21 mouse cellular contexts compared by ENCODE assay signal in genomic region chr5:122855858-122856257, GRCm38 (mm10). TPM values are rescaled to one million over a fixed set of nuclear protein-coding genes. Genes with fewer than 3 reads are reported as not detected.
DNase-seq lines count a peak whose midpoint lies in the region; ATAC-seq and TF ChIP-seq lines count a peak whose summit lies in the region.
"Had no signal": no experiment of that assay in that cellular context is flagged by ENCODE, and none has a peak within 500 bp of the region (broad histone marks: within the 10 kb centered on the region; RNA-seq: fewer than 3 reads in every experiment).

No protein-coding gene starts in this region.

- no peak for DNase-seq in gastrocnemius, adult 2 months
- no peak for DNase-seq in gastrocnemius, postnatal 14 days
- DNase-seq in lung, postnatal 0 days (ENCODE audit: low spot score), result peak; percentile 35
- DNase-seq in lung, postnatal 36 days, result no peak
- DNase-seq in MEL (ENCODE audit: low read depth, low spot score), result peak; percentile 31
- DNase-seq in heart, embryonic 10.5 days (ENCODE audit: low spot score), result no peak
- DNase-seq: adrenal gland, postnatal 36 days; cerebellum, adult 11-12 months; cerebellum, postnatal 14 days; gastrocnemius, postnatal 10 days; kidney, adult 8-10 months; kidney, postnatal 36 days; left cerebral cortex, postnatal 4 days; lung, adult 18-20 months; right cerebral cortex, adult 18-20 months; thymus, adult 18-20 months had no signal

- WGBS in lung, postnatal 0 days, result 59% methylated on average over 3 of the region's 3 CpGs
- WGBS in heart, embryonic 10.5 days, result 78% methylated on average over 3 of the region's 3 CpGs

- H3K27ac ChIP-seq in gastrocnemius, adult 2 months, result no peak overlapping the region
- H3K27ac ChIP-seq in lung, postnatal 0 days (ENCODE audit: low read length), result no peak overlapping the region
- no peak overlapping the region for H3K27ac ChIP-seq in MEL (ENCODE audit: control insufficient read depth, low read depth, low read length)
- no peak overlapping the region for H3K27ac ChIP-seq in heart, embryonic 10.5 days
- H3K27ac ChIP-seq: forebrain, embryonic 12.5 days; midbrain, embryonic 10.5 days; neural tube, embryonic 12.5 days had no signal

- ATAC-seq in lung, postnatal 0 days, result no peak
- 0 out of 2 replicates have a peak, but pooled peaks have one; percentile 41 for ATAC-seq in neutrophil, adult 5-6 weeks (ENCODE audit: extremely low read depth, insufficient number of reproducible peaks, low FRiP score, poor library complexity, severe bottlenecking)
- no peak for ATAC-seq in megakaryocyte, adult 5-6 weeks (ENCODE audit: poor library complexity, severe bottlenecking)

- no peak overlapping the region for H3K4me2 ChIP-seq in lung, postnatal 0 days (replicated peaks; ENCODE audit: low read depth, low read length)
- H3K4me2 ChIP-seq: forebrain, embryonic 12.5 days; neural tube, embryonic 12.5 days had no signal

- peak; percentile 32; the same call in 1 of the 2 replicates for TF ChIP-seq CTCF in gastrocnemius, adult 2 months (IDR thresholded peaks at IDR 0.05)
- no peak for TF ChIP-seq CTCF in lung, postnatal 0 days (IDR thresholded peaks at IDR 0.05)
- peak in 1 of 3 experiments; percentile 43; a peak in 2 of 6 replicates for TF ChIP-seq CTCF in MEL (IDR thresholded peaks at IDR 0.05 in 2 of 3, conservative IDR thresholded peaks at IDR 0.05 in 1 of 3; ENCODE audit: control insufficient read depth in 1 of 3, insufficient read depth in 1 of 3, low read depth in 2 of 3, low read length in 3 of 3, poor library complexity in 1 of 3, severe bottlenecking in 1 of 3)

- peaks cover 7% of the 10 kb centered on the region for H3K79me2 ChIP-seq in MEL (ENCODE audit: control insufficient read depth, insufficient read depth, low read length, poor library complexity)

- no peaks in the 10 kb centered on the region for H3K9me3 ChIP-seq in lung, postnatal 0 days (ENCODE audit: low read length)
- no peaks in the 10 kb centered on the region for H3K9me3 ChIP-seq in MEL (replicated peaks; ENCODE audit: insufficient read depth, low read length)
- H3K9me3 ChIP-seq in heart, embryonic 10.5 days, result no peaks in the 10 kb centered on the region
- H3K9me3 ChIP-seq: forebrain, embryonic 12.5 days; midbrain, embryonic 10.5 days; neural tube, embryonic 12.5 days had no signal

- no peak for TF ChIP-seq EP300 in lung, postnatal 0 days (IDR thresholded peaks at IDR 0.05)
- no peak for TF ChIP-seq EP300 in MEL (IDR thresholded peaks at IDR 0.05; ENCODE audit: low read depth in 1 of 2, low read length in 2 of 2)

- TF ChIP-seq RAD21 in MEL (IDR thresholded peaks at IDR 0.05; ENCODE audit: low read depth, low read length), result peak; percentile 31

- H3K36me3 ChIP-seq in lung, postnatal 0 days (ENCODE audit: insufficient read depth, low read length), result no peaks in the 10 kb centered on the region
- H3K36me3 ChIP-seq in MEL (ENCODE audit: control insufficient read depth in 1 of 2, insufficient read depth in 2 of 2, low read length in 2 of 2), result peaks cover 0 to 12% of the 10 kb centered on the region in 2 experiments; a peak in 2 of 4 replicates
- peaks cover 7% of the 10 kb centered on the region; the same call in 1 of the 2 replicates for H3K36me3 ChIP-seq in heart, embryonic 10.5 days
- H3K36me3 ChIP-seq: forebrain, embryonic 12.5 days; neural tube, embryonic 12.5 days had no signal

- no peak overlapping the region for H3K9ac ChIP-seq in lung, postnatal 0 days (replicated peaks; ENCODE audit: low read depth)
- no peak overlapping the region for H3K9ac ChIP-seq in MEL (ENCODE audit: control insufficient read depth, low read depth, low read length, poor library complexity, severe bottlenecking)
- H3K9ac ChIP-seq: forebrain, embryonic 12.5 days; neural tube, embryonic 12.5 days had no signal

- peaks cover 3% of the 10 kb centered on the region; the same call in 1 of the 2 replicates for H3K4me1 ChIP-seq in lung, postnatal 0 days (ENCODE audit: insufficient read depth, low read depth, low read length)
- peaks cover 3 to 8% of the 10 kb centered on the region in 2 experiments; a peak in 3 of 4 replicates for H3K4me1 ChIP-seq in MEL (ENCODE audit: control insufficient read depth in 1 of 2, insufficient read depth in 2 of 2, low read length in 2 of 2)
- H3K4me1 ChIP-seq in heart, embryonic 10.5 days, result peaks cover 8% of the 10 kb centered on the region

- intact Hi-C loops in gastrocnemius, adult 2 months (cut with DNase I), result no loop called here
- intact Hi-C loops in gastrocnemius, postnatal 14 days (cut with DNase I; ENCODE audit: low total_unique reads), result no loop called here

- H3K4me3 ChIP-seq in gastrocnemius, adult 2 months, result no peak overlapping the region
- no peak overlapping the region for H3K4me3 ChIP-seq in lung, postnatal 0 days (ENCODE audit: low read depth, low read length)
- H3K4me3 ChIP-seq in MEL (ENCODE audit: control insufficient read depth in 1 of 2, insufficient read depth in 1 of 2, low read depth in 2 of 2, low read length in 2 of 2), result no peak overlapping the region
- no peak overlapping the region for H3K4me3 ChIP-seq in heart, embryonic 10.5 days
- H3K4me3 ChIP-seq: forebrain, embryonic 12.5 days; midbrain, embryonic 10.5 days; neural tube, embryonic 12.5 days had no signal

- H3K27me3 ChIP-seq in lung, postnatal 0 days (replicated peaks; ENCODE audit: insufficient read depth, low read length), result no peaks in the 10 kb centered on the region
- no peaks in the 10 kb centered on the region for H3K27me3 ChIP-seq in MEL (ENCODE audit: control insufficient read depth in 1 of 2, insufficient read depth in 2 of 2, low read length in 2 of 2)
- no peaks in the 10 kb centered on the region for H3K27me3 ChIP-seq in heart, embryonic 10.5 days (ENCODE audit: insufficient read depth, poor library complexity, severe bottlenecking)
- H3K27me3 ChIP-seq: forebrain, embryonic 12.5 days; neural tube, embryonic 12.5 days had no signal

- TF ChIP-seq POLR2A in MEL (IDR thresholded peaks at IDR 0.05; ENCODE audit: control insufficient read depth in 1 of 2, insufficient read depth in 1 of 2, low read depth in 1 of 2, low read length in 2 of 2, poor library complexity in 1 of 2), result no peak

TF ChIP-seq in MEL, 35 proteins besides CTCF, POLR2A, EP300 and RAD21:
- TF ChIP-seq ZNF384 (IDR thresholded peaks at IDR 0.05; ENCODE audit: low read depth, low read length), result peak; percentile 39; the same call in 1 of the 2 replicates
- no peak for TF ChIP-seq MXI1 (IDR thresholded peaks at IDR 0.05; ENCODE audit: low read depth, low read length)
- no peak for TF ChIP-seq MAX (IDR thresholded peaks at IDR 0.05; ENCODE audit: low read length)
- peak; percentile 29; the same call in 1 of the 2 replicates for TF ChIP-seq SMC3 (IDR thresholded peaks at IDR 0.05; ENCODE audit: low read depth, low read length)
- no peak for TF ChIP-seq RCOR1 (IDR thresholded peaks at IDR 0.05; ENCODE audit: low read depth, low read length)
- no peak for TF ChIP-seq USF1 (IDR thresholded peaks at IDR 0.05; ENCODE audit: low read depth, low read length)
- TF ChIP-seq POLR2AphosphoS2 (IDR thresholded peaks at IDR 0.05; ENCODE audit: low read length), result no peak
- TF ChIP-seq MYC (IDR thresholded peaks at IDR 0.05; ENCODE audit: low read depth, low read length), result peak; percentile 66; the same call in 1 of the 2 replicates
TF ChIP-seq in MEL: peak in this region for 3.

RNA-seq across cellular contexts. Expression of gene Rnf34, which starts 6.0 kb away (rescaled TPM):
- total RNA-seq in gastrocnemius, adult 2 months (2021), result 10 to 100 TPM; 20.0 to 21.4 TPM
- 10 to 100 TPM; 14.9 to 17.6 TPM for total RNA-seq in gastrocnemius, postnatal 14 days (2021)
- 24.3 and 24.7 TPM in 2 replicates for polyA plus RNA-seq in lung, postnatal 0 days (2015; fragmentation: Nextera tagmentation; extraction: Ambion mirVana)
- total RNA-seq in MEL (2012; rRNA removed), result 13.9 and 14.8 TPM in 2 replicates
- polyA plus RNA-seq in MEL (2012; ENCODE audit: insufficient read depth in 1 of 2, insufficient read length in 2 of 2, low read depth in 1 of 2, low replicate concordance in 2 of 2, missing spikeins in 1 of 2), result 10 to 100 TPM in 1 of 2 experiments, not detected in 1; 27.4 TPM
- 28.2 and 33.8 TPM in 2 replicates for total RNA-seq in neutrophil, adult 5-6 weeks (2017)
- 10.5 and 13.5 TPM in 2 replicates for total RNA-seq in megakaryocyte, adult 5-6 weeks (2015)
- 25.2 and 25.3 TPM in 2 replicates for total RNA-seq in megakaryocyte, adult 5-6 weeks (2017)
- 33.6 and 35.3 TPM in 2 replicates for polyA plus RNA-seq in heart, embryonic 10.5 days (2016; fragmentation: Nextera tagmentation; extraction: Ambion mirVana)

RNA-seq across cellular contexts. Expression of gene Anapc5, which starts 34.7 kb away (rescaled TPM):
- total RNA-seq in gastrocnemius, adult 2 months (2021), result 100 to 1,000 TPM; 366 to 502 TPM
- 100 to 1,000 TPM; 140 to 150 TPM for total RNA-seq in gastrocnemius, postnatal 14 days (2021)
- polyA plus RNA-seq in lung, postnatal 0 days (2015; fragmentation: Nextera tagmentation; extraction: Ambion mirVana), result 166 and 180 TPM in 2 replicates
- total RNA-seq in MEL (2012; rRNA removed), result 244 and 262 TPM in 2 replicates
- polyA plus RNA-seq in MEL (2012; ENCODE audit: insufficient read depth in 1 of 2, insufficient read length in 2 of 2, low read depth in 1 of 2, low replicate concordance in 2 of 2, missing spikeins in 1 of 2), result 100 to 1,000 TPM in 1 of 2 experiments, not detected in 1; 390 TPM
- total RNA-seq in neutrophil, adult 5-6 weeks (2017), result 205 and 210 TPM in 2 replicates
- 152 and 159 TPM in 2 replicates for total RNA-seq in megakaryocyte, adult 5-6 weeks (2015)
- total RNA-seq in megakaryocyte, adult 5-6 weeks (2017), result 243 and 247 TPM in 2 replicates
- 405 and 415 TPM in 2 replicates for polyA plus RNA-seq in heart, embryonic 10.5 days (2016; fragmentation: Nextera tagmentation; extraction: Ambion mirVana)

Comparison
In these comparisons a context has a peak if more than half of its experiments do, and no peak if none do; other contexts are left out.
1. DNase-seq: peak in lung, postnatal 0 days (single experiment) and MEL (single experiment); none in gastrocnemius, adult 2 months (single experiment), gastrocnemius, postnatal 14 days (single experiment), lung, postnatal 36 days (single experiment) and heart, embryonic 10.5 days (single experiment).